Mouse (Mus musculus): Measurements from ENCODE around the gene Zfp142. TPM values are rescaled to one million over a fixed set of nuclear protein-coding genes. Genes with fewer than 3 reads are reported as not detected.

Gene Zfp142
- polyA plus RNA-seq, 1 experiment: 26.8 TPM

DNA sequence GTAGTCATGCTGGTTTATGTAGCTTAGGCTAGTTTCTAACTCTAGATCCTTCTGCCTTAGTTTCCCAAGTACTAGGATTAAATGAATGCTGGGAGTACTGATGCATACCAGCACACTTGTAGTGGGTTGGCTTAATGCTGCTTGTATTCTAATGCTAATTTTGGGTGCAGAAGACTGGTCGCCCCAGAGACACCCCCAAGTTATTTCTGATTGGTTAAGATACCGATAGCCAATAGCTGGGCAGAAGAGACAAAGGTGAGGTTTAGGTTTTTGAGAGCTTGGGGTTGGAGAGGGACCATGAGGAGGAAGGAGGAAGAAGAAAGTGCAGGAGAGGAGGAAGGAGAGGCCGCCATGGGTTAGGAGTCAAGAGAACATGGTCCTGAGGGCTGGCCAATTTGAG lies 5.4 kb downstream of the Zfp142 start:
- TF ChIP-seq CTCF (IDR thresholded peaks at IDR 0.05; ENCODE audit: borderline replicate concordance, extremely low read depth, insufficient read depth, insufficient read length): no peak
- no peak for TF ChIP-seq POLR2A (IDR thresholded peaks at IDR 0.05; ENCODE audit: borderline replicate concordance, extremely low read depth, insufficient read depth, insufficient read length, poor library complexity, severe bottlenecking)
- no peak for DNase-seq (ENCODE audit: low read depth)

DNA sequence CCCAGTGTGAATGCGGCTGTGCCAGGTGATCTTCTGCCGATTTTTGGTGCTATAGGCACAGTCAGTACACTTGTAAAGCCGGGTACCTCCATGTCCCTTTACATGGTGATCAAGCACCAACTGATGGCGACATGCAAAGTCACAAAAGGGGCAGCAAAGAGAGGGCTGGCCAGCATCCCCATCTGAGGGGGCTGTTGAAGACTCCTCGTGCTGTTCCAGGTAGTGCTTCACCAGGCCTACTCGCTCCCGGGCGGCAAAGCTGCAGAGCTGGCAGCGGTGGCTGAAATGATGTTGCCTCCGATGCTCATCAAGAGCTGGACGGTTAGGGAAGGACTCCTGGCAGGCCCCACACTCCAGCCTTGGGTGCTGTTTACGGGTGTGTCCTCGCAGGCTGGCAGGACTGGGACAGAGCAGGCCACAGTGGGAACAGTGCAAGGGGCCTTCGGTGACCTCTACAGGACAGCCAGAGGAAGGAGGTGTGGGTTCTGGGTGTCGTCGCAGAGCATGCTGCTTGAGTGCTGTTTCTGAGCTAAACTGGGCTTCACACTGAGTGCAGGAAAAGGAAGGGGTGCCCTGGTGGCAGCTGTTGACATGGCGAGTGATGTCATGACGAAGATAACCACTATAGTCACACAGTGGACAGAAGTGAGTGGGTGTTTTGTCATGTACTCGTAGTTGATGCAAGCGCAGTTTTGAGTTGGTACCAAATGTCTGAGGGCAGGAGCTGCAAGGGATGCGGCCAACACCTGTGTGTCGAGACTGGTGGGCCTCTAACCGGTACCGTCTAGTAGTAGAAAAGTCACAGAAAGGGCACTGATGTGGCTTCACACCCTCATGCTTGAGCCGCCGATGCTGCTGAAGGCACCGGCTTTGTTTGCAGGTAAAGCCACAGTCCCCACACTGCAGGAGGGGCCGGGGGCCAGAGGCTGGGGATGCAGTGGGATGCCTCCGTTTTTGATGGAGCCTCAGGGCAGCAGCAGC lies 18.0 kb downstream of the Zfp142 start:
- DNase-seq (ENCODE audit: low read depth): no peak
- TF ChIP-seq POLR2A (IDR thresholded peaks at IDR 0.05; ENCODE audit: borderline replicate concordance, extremely low read depth, insufficient read depth, insufficient read length, poor library complexity, severe bottlenecking) (no peak), CTCF (IDR thresholded peaks at IDR 0.05; ENCODE audit: borderline replicate concordance, extremely low read depth, insufficient read depth, insufficient read length) (no peak)

DNA sequence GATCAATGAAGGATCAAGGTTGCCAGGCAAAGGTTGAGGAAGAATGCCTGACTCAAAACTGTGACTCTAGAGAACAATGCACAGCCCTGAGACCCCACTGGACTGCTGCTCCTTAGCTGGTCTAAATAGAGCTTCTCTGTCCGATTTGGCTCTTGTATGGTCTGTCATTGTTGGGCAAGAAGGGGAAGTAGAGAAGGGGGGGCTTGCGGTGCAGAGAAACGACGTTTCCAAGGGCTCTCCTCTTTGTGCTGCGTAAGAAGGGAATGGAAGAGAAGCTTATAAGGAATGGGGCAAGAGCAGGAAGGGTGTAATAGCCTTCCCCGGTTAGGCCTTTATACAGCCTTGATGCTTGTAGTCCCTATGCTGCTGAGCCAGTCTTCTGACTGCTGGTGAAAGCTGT lies 22.2 kb downstream of the Zfp142 start:
- TF ChIP-seq POLR2A (IDR thresholded peaks at IDR 0.05; ENCODE audit: borderline replicate concordance, extremely low read depth, insufficient read depth, insufficient read length, poor library complexity, severe bottlenecking) (no peak), CTCF (IDR thresholded peaks at IDR 0.05; ENCODE audit: borderline replicate concordance, extremely low read depth, insufficient read depth, insufficient read length) (no peak)
- no peak for DNase-seq (ENCODE audit: low read depth)

DNA sequence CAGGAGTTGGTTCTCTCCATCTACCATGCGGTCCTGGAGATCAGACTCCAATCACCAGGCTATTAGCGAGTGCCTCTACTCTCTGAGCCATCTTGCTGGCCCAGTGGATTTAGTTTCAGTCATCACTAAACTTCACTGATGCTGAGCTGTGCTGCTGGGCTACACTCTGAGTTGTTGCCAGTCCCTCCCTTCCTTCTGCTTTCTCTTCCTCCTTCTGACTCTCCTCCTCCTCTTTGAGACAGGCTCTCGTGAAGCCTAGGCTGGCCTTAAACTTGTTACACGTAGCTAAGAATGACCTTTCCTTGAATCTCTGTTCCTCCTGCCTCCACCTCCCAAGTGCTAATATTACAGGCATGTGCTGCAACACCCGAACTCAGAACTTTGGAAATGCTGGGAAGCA lies 29.0 kb downstream of the Zfp142 start:
- no peak for DNase-seq (ENCODE audit: low read depth)
- no peak for TF ChIP-seq CTCF (IDR thresholded peaks at IDR 0.05; ENCODE audit: borderline replicate concordance, extremely low read depth, insufficient read depth, insufficient read length)

DNA sequence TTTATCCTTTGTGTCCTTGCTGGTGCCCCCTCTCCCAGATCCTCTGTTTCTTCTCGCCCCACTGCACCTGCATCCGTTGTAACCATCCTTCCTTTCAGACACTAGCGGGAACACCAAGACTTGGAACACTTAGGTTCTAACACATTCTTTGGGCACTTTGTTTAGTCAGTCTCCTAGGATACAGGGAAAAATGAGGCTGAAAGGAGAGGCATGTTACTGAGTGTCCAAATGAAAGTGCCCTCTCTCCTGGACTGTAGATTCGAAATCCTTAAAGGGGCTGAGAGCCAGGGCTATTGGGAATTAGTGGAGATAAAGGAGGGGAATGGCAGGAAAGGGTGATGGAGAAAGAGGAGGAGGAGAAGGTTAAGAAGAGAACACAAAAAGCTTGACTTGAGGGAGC lies 43.9 kb downstream of the Zfp142 start, which contains the start of gene Usp37:
Usp37 (minus strand) TSS at position 101 of the 400 bp plus-strand sequence.
- peak; percentile 31 for DNase-seq (ENCODE audit: low read depth)
- no peak for TF ChIP-seq POLR2A (IDR thresholded peaks at IDR 0.05; ENCODE audit: borderline replicate concordance, extremely low read depth, insufficient read depth, insufficient read length, poor library complexity, severe bottlenecking)
- TF ChIP-seq CTCF (IDR thresholded peaks at IDR 0.05; ENCODE audit: borderline replicate concordance, extremely low read depth, insufficient read depth, insufficient read length): no peak

DNA sequence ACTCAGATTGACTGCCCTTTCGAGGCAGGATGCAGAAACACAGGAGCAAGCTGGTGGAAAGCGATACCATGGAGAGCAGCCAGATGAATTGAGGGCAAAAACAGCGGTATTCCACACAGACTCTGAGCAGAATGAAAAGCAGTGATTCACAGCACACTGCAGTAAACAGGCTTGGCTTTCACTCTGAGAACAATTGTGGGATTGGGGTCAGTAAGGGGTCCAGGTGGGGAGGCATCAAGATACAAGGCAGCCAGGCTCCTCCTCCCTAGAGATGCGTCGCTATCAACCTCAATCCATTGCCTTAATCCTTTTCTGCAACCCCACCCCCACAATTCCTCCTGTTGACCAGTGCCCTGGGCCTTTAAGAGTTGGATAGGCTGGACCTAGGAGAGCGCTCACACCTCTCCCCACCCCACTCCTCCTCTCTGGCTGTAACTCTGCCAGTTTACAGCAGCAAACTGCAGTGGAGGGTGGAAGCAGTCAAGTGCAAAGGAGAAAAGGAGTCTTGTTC lies 45.5 kb downstream of the Zfp142 start, which contains the start of gene Plcd4:
Plcd4 (plus strand) TSS at position 438 of the 511 bp plus-strand sequence.
- no peak for TF ChIP-seq POLR2A (IDR thresholded peaks at IDR 0.05; ENCODE audit: borderline replicate concordance, extremely low read depth, insufficient read depth, insufficient read length, poor library complexity, severe bottlenecking)
- TF ChIP-seq CTCF (IDR thresholded peaks at IDR 0.05; ENCODE audit: borderline replicate concordance, extremely low read depth, insufficient read depth, insufficient read length): no peak

DNA sequence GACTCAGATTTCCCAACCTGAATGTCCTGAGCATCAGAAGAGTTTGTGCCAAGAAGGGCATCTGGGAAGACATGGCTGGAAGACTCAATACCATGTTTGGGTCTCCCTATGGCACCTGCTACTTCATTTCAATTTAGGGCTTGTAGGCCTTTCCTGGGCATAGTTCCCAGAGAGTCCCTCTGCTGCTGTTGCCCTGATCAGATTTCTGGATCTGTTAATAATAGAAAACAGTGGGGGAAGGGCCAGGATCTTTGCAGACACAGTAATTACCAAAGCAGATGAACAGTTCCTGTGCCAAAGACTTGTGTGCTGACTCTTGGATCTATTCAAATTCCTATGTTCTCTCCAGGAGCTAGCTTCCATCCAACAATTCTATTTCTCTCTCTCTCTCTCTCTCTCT lies 49.4 kb downstream of the Zfp142 start:
- DNase-seq (ENCODE audit: low read depth): peak; percentile 84
- no peak for TF ChIP-seq CTCF (IDR thresholded peaks at IDR 0.05; ENCODE audit: borderline replicate concordance, extremely low read depth, insufficient read depth, insufficient read length)
- TF ChIP-seq POLR2A (IDR thresholded peaks at IDR 0.05; ENCODE audit: borderline replicate concordance, extremely low read depth, insufficient read depth, insufficient read length, poor library complexity, severe bottlenecking): no peak

More for the DNA sequence above, 45.5 kb downstream of the Zfp142 start, which contains the start of gene Plcd4:
- peak; percentile 72 for DNase-seq (ENCODE audit: low read depth)

DNA sequence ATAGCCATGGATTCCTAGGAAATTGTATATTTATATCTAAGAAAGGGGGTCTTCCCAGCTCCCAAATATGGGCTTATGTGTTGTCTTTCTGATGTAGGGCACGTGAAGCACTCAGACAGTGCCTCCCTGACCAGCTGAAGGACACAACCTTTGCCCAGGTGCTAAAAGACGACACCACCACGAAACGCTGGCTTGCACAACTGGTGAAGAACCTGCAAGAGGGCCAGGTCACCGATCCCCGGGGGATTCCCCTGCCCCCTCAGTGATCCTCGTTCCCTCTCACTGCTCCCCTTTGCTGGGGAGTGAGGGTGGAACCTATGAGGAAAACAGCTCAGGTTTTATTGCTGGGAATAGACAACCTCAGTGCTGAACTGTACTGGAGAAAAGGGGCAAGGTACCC lies 59.5 kb downstream of the Zfp142 start:
- DNase-seq (ENCODE audit: low read depth): no peak
- TF ChIP-seq POLR2A (IDR thresholded peaks at IDR 0.05; ENCODE audit: borderline replicate concordance, extremely low read depth, insufficient read depth, insufficient read length, poor library complexity, severe bottlenecking) (no peak), CTCF (IDR thresholded peaks at IDR 0.05; ENCODE audit: borderline replicate concordance, extremely low read depth, insufficient read depth, insufficient read length) (no peak)

DNA sequence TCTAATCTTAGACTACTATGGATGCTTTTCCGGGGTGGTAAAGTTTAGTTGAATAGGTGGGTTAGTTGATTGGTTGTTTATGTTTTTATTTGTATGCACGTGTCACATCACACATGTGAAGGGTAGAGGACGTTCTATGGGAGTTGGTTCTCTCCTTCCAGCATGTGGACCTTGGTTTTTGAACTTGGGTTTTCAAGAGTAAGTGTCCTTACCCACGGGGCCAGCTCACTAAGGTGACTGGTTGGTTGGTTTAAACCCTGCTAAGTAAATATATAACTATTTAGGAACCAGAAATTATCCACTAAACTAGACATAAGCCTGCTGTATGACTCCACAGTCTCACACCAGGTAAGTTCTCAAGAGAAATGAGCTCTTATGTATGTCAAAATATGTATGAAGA lies 63.3 kb downstream of the Zfp142 start:
- TF ChIP-seq CTCF (IDR thresholded peaks at IDR 0.05; ENCODE audit: borderline replicate concordance, extremely low read depth, insufficient read depth, insufficient read length): no peak
- TF ChIP-seq POLR2A (IDR thresholded peaks at IDR 0.05; ENCODE audit: borderline replicate concordance, extremely low read depth, insufficient read depth, insufficient read length, poor library complexity, severe bottlenecking): no peak
- no peak for DNase-seq (ENCODE audit: low read depth)

DNA sequence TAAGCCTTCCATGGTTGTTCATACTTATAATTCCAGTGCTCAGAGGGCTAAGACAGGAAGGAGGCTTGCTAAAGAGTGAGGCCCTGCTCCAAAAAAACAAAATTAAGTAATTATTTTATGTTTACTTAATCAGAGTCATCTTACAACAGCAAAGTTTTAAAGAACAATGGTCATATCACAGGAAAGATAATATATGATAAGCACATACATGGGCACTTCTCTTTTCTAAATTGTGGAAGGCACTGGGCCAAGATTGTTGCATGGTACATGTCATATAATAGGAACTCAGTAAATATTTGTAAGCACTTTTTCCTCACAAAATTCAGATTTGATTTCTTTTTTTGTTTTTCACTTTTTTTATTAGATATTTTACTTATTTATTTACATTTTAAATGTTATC lies 68.2 kb downstream of the Zfp142 start:
- DNase-seq (ENCODE audit: low read depth): no peak
- TF ChIP-seq POLR2A (IDR thresholded peaks at IDR 0.05; ENCODE audit: borderline replicate concordance, extremely low read depth, insufficient read depth, insufficient read length, poor library complexity, severe bottlenecking) (no peak), CTCF (IDR thresholded peaks at IDR 0.05; ENCODE audit: borderline replicate concordance, extremely low read depth, insufficient read depth, insufficient read length) (no peak)

Other genes starting within 250 kb of the Zfp142 start
- 1.0 and 3.1 TPM in 2 replicates for gene Catip, start 226.1 kb downstream of the Zfp142 start, polyA plus RNA-seq (2012; rRNA removed)
- 3.2 and 4.0 TPM in 2 replicates for gene Slc11a1, start 213.1 kb downstream of the Zfp142 start, polyA plus RNA-seq (2012; rRNA removed)
- gene Ctdsp1, start 196.7 kb downstream of the Zfp142 start, polyA plus RNA-seq (2012; rRNA removed): 34.3 and 40.9 TPM in 2 replicates
- 0.03 and 0.08 TPM in 2 replicates for gene Vil1, start 178.9 kb downstream of the Zfp142 start, polyA plus RNA-seq (2012; rRNA removed)
- 53.1 and 56.2 TPM in 2 replicates for gene Cnot9, start 82.2 kb downstream of the Zfp142 start, polyA plus RNA-seq (2012; rRNA removed)
- gene Plcd4, start 45.4 kb downstream of the Zfp142 start, polyA plus RNA-seq (2012; rRNA removed): 3.2 and 3.8 TPM in 2 replicates
- 12.0 and 15.5 TPM in 2 replicates for gene Usp37, start 44.0 kb downstream of the Zfp142 start, polyA plus RNA-seq (2012; rRNA removed)
- 27.0 and 31.1 TPM in 2 replicates for gene Bcs1l, start within 50 bp of the Zfp142 start, polyA plus RNA-seq (2012; rRNA removed)
- gene Rnf25, start 13.2 kb upstream of the Zfp142 start, polyA plus RNA-seq (2012; rRNA removed): 115 and 142 TPM in 2 replicates
- gene Stk36, start 13.2 kb upstream of the Zfp142 start, polyA plus RNA-seq (2012; rRNA removed): 29.7 and 31.2 TPM in 2 replicates
- 35.0 and 45.0 TPM in 2 replicates for gene Ttll4, start 73.5 kb upstream of the Zfp142 start, polyA plus RNA-seq (2012; rRNA removed)
- gene Cyp27a1, start 125.3 kb upstream of the Zfp142 start, polyA plus RNA-seq (2012; rRNA removed): 2.0 and 2.1 TPM in 2 replicates
- 0.09 and 0.10 TPM in 2 replicates for gene Prkag3, start 161.0 kb upstream of the Zfp142 start, polyA plus RNA-seq (2012; rRNA removed)
- gene Wnt6, start 183.6 kb upstream of the Zfp142 start, polyA plus RNA-seq (2012; rRNA removed): 4.4 and 9.1 TPM in 2 replicates
- 0.73 and 0.77 TPM in 2 replicates for gene Wnt10a, start 203.3 kb upstream of the Zfp142 start, polyA plus RNA-seq (2012; rRNA removed)